Mouse (Mus musculus): ENCODE measurements around the gene Tbc1d22a.

GRCm38 (mm10) chr15:86168505-86168867 is 45.8 kb upstream of the Tbc1d22a start:
- TF ChIP-seq EP300 (optimal IDR thresholded peaks at IDR 0.05) (no peak), CTCF (IDR thresholded peaks at IDR 0.05; ENCODE audit: low read depth) (no peak)
